Mouse (Mus musculus): ENCODE measurements around the gene Tal1.

The Tal1 gene

DNA sequence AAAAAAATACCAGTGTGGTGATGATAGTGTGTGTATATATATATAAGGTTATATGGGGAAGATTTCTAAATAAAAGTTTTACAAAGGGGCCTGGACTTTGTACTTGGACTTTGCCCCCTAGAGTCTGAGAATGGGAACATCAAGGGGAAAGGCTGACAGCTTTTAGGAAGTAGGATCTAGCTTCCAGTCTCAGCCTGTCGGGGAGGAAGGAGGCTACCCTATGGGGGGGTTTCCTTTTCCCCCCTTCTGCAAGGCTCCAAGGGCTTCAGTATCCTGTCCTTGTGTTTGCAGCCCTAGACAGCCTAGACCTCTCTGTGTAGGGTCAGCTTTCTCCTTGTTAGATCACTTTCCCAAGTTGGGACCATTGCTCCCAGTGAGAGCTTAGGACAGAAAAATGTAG, 15.4 kb downstream of the Tal1 start:
- DNase-seq (ENCODE audit: extremely low spot score) = no peak

- DNase-seq (ENCODE audit: extremely low spot score) = no peak
These were observed 18.6 kb downstream of the Tal1 start for GRCm38 (mm10) chr4:115074789-115075188.

DNA sequence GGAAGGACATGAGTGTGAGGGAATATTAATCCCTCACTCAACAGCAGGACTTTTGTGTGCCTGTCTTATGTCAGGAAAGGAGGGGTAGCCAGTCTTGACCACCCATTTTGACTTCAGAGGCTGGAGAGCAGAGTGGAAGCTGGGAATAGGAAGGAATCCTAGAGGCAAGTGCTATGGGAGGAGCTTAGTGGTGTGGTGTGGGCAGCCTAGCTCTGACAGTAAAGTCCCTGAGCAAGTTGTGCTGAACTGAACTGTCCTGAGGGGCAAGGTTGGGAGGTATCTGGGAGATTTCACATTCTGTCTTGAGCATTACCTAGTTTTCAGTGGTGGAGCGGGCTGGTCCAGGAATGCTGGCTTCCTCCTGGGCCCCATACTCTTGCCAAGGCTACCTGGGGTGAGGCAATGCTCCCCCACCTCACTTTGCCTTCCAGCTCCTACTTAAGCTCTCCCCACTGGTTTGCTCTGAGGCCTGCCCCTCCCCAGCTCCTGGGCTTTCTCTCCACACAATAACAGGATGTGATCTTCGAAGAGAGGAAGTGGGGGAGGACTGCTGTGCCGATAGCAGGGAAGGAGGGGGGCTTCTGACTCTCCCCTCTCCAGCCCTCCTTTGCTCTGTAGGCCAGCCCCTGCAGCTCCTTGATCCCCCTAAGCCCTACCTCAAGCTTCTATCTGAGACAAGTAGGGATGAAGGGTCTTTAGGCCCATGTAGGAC, 19.1 kb downstream of the Tal1 start:
- no peak for DNase-seq (ENCODE audit: extremely low spot score)

GRCm38 (mm10) chr4:115078892-115079820, 22.9 kb downstream of the Tal1 start:
- DNase-seq (ENCODE audit: extremely low spot score) = peak; percentile 52

DNA sequence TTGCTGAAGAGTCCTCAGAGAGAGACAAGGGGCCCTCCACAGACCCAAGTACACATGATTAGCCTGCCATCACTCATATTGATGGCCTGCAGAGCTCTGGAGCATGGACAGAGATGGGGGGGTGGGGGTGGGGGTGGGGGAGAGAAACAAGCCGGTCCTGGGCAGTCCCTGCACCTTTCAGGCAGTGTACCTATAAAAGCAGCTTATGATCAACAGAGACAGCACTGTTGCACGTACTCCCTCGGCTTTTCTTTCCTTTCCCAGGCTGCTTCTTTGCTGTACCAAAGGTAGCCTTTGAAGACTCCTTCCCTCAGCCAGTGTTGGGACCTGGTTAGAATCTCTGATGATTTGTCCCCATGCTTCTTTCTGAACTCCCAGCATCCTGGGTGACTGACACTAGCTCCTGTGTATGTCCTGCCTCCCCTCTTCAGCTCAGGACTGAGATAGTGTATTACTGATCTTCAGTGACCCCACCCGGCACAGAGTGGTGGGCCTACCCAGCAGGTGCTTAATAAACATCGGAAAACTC, 23.7 kb downstream of the Tal1 start:
- no peak for DNase-seq (ENCODE audit: extremely low spot score)

DNA sequence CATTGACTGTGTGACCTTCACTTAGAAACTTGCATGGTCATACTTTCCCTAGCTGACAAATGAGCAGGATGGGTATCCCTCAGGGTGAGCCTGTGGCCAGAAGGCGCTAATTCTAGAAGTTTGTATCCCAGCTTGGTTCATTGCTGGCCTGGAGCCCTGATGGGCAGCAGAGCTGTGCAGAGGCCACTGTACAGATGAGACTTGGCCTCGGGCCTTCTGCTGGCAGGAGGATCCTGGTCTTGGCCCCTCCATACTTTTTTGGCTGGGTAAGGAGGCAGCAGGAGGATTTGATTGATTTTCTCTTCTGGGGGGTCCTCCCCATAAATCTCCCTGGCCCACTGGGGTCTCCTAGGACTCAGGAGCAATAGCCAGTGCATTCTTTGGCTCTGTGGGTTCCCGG, 26.8 kb downstream of the Tal1 start:
- no peak for DNase-seq (ENCODE audit: extremely low spot score)

DNA sequence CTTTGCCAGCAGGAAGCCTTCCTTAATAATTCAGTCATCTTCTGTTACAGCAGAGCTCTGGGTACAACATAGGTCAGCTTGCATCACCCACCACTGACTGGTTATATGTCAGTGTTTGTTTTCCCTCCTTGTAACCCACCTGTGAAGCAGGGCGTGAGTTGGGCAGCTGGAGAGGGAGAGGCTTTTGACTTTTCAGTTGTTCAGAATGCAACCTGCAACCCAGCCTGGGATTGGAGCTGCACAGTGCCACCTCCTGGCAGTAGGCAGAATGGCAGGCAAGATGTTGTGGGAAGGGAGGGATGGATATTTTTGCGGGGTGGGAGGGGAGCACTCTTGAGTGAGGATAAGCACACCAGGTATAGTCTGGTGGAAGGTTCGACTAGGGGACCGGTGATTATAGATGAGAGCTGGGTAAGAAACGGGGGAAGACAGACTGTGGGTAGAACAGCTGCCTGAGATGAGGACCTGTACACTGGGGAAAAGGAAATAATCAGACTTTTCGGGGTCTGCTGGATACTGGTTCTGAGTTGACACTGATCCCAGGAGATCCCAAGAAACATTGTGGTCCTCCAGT, 29.4 kb downstream of the Tal1 start:
- peak; percentile 68 for DNase-seq (ENCODE audit: extremely low spot score)

DNA sequence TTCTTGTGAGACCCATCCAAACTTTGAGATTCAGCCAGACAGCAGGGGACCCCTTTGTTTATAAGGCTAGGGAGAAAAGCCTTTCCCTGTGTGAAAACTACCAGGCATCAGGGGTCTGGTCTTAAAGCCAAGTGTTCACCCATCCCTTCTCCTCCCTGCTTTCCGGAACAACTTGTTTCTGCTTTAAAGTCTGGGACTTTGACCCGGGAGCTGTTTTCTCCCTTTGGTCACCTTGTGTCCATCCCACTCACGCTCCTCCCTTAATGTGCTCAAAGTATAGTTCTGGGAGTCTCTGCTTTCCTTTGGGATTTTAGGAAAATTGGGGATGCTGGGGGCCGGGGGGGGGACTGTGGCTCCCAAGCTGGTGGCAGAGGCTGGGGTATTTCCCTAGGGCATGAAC, 30.0 kb downstream of the Tal1 start:
- DNase-seq (ENCODE audit: extremely low spot score) = no peak

DNA sequence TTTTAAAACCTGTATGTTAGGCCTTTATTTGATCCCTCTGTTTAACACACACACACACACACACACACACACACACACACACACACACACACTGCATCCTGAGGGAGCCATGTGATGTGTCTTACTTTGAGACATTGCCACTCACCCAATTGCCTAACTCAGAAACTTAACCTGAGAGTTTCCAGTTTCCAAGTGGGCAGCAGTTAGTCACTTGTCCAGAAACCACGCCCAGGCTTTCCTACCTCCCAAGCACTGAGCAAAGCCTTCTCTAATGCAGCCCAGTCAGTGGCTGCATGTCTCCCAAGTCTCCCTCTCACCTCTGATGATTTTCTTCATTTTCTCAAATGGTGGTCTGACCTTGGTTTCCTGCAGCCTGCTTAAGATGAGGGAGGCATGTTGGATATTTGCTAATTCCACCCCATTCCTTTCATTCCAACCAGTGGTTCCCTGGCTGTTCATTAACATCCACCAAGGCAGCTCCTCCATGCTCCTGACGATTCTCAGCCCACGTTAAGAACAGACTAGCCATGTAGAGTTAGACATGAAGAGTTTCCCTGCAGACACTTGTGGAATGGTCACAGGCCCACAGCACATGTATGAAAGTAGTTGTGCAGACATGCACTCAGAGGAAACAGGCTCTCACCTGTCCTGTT, 30.7 kb downstream of the Tal1 start:
- no peak for DNase-seq (ENCODE audit: extremely low spot score)

DNA sequence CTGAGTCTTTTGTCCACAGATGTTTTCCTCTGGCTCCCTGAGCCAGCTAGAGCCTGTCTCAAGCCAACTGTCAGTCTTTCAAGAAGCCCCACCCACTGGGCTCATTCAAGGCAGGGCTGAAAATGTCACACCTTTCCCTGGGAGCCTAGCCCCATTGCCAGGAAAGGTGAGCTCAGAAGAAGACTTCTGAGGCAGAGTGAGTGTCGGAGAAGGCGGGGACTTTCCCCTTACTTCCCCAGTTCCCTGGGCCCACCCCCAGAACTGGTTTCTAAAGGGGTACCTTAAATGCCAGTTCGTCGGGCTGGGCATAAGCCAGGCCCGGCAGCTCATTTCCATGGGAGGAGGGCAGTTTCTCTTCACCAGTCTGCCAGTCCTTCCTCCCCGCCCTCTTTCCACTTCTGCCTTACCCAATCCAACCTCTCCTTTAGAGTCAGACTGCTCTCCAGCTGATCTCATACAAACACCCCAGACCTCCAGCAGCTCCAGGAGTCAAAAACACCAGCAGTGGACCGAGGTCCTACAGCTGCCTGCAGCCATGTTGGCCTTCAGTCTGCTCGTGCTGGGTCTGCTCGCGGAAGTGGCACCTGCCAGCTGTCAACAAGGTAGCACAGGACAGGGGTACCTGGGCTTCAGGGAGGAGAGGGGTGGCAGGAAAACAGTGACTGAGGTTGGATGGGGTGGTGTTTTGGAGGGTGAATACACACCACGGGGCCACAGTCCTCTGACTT, 32.5 kb downstream of the Tal1 start, which contains the start of gene Pdzk1ip1:
Gene Pdzk1ip1, plus strand, starts transcription at position 98 of the 728 bp plus-strand sequence.
- DNase-seq (ENCODE audit: extremely low spot score) = no peak

DNA sequence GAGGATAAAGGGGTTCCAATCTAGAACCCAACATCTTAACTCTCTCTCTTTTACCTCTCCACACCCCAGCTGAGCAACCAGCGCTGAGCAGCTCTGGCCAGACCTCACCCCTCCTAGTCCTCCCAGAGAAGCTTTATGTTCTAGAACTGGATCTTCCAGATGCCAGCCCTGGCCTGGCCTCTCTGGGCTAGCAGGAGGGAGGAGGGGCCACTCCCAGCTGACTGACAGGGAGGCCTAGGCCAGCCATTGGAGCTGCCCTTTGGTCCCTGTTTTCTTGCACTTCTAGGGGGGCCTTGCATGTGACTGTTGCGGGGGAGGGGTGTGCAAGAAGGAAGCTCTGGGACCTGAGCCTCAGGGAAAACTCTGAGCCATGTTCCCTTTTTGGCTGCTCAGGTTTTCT, 34.4 kb downstream of the Tal1 start:
- no peak for DNase-seq (ENCODE audit: extremely low spot score)

DNA sequence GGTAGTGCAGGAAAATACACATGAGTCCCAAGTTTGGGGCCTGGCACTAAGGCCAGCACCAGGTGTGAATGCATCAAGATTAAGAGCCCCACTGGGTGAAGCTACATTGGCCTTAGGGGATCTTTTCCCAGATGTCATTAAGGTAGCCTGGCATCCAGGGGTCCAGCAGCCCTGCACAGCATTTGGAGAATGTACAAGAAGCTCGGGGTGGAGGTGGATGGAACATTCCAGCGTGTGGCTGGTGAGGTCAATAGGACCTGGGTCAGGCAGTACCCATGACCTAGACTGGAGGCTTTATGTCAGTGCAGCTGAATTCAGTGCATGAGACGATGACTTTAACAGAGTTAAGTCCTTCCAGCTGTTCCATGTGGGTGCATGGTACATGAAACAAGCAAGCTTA, 35.6 kb downstream of the Tal1 start:
- no peak for DNase-seq (ENCODE audit: extremely low spot score)

DNA sequence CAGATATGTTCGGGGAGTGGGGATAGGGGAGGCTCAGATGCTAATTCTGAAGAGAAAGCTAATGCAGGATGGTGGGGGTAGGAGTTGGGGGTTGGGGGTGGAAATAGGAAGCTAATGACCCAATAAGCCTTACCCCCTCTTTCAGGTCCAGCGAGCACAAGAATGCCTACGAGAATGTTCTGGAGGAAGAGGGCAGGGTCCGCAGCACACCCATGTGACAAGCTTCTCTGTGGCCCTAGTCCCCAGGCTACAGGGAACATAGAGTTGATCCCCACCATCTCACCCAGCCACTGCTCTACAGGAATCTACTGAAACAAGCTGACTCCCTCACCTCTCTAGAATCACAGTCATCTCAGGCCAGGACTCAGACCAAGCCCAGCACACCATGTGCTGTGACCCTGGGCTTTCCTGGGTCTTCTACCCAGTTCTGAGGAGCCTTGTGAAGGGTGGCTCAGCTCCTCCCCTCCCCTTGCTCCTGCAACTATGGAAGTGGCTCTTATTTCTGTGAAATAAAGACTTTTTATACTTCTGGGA, 37.2 kb downstream of the Tal1 start:
- DNase-seq (ENCODE audit: extremely low spot score) = no peak

DNA sequence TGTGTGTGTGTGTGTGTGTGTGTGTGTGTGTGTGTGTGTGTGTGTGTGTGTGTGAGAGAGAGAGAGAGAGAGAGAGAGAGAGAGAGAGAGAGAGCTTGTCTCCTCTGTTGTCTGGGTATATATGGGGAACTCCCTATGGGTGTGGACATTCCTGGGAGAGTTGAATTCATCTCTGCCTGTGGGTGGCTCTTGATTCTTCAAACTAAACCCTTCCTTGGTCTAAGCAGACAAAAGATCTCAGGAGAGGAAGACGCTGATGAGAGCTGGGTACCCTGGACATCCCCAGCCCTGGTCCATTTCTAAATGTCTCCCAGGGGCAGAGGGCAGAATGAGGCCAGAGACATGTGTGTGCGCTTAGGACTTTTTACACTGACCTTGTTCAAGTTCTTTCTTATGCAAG, 37.8 kb downstream of the Tal1 start:
- DNase-seq (ENCODE audit: extremely low spot score) = no peak

GRCm38 (mm10) chr4:115095671-115096434, 39.6 kb downstream of the Tal1 start:
- DNase-seq (ENCODE audit: extremely low spot score) = peak; percentile 62

GRCm38 (mm10) chr4:115096435-115097145, 40.4 kb downstream of the Tal1 start:
- no peak for DNase-seq (ENCODE audit: extremely low spot score)

DNA sequence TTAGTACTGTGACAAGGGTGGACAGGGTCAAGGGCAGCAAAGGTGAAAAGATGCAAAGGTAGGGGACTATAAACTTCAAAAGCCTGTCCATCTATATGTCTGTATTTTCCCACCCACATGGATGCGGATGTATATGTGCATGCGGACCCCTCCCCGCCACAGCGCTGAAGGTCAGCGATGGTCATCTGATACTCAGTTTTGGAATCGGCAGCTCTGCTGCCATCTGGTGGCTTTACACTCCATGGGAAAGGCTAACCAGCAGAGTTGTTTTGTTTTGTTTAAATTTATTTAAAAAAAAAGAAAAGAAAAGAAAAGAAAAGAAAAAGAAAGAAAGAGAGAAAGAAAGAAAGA, 40.9 kb downstream of the Tal1 start:
- peak; percentile 47 for DNase-seq (ENCODE audit: extremely low spot score)

GRCm38 (mm10) chr4:115101682-115102081, 45.5 kb downstream of the Tal1 start:
- DNase-seq (ENCODE audit: extremely low spot score) = peak; percentile 71

GRCm38 (mm10) chr4:115103510-115103909, 47.3 kb downstream of the Tal1 start:
- DNase-seq (ENCODE audit: extremely low spot score) = no peak

DNA sequence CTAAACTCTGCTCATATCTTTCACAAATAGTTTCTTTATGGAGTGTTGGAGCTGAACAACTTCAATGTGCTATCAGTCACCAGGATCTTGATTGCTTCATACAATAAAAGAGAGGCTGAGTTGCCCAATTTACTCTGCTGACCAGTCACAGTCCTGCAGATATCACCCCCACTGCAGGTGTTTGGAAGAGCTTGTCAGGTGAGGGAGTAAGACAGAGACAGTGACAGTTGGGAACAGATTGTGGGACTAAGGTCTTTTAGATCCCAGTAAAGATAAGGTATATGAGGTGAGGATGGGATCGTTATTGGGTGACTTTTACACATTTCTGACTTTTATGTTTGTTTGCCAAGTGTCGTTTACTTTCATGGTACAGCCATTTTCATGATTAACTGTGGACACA, 54.9 kb downstream of the Tal1 start:
- no peak for DNase-seq (ENCODE audit: extremely low spot score)
